Mouse (Mus musculus): ENCODE data around the gene Trmo.

DNA sequence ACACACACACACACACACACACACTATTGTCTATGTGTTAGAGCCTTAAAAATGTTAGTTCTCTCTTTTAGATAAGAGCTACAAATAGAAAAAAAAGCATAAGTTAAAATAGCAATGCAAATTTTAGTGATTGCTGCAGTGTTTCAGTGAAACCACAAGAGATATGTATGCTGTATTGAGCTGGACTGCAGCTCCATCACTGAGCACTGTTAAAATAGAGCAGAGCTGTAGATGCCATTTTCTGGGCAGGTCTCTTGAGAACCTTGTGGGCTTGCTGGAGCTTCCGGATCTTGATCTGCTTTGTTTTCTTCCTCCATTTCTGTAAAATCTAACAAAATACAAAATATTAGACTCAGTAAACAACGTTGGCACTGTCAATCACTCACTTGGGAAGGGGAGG lies 5.2 kb upstream of the Trmo start:
- TF ChIP-seq CTCF (IDR thresholded peaks at IDR 0.05; ENCODE audit: control insufficient read depth, insufficient read depth, low read length) (no peak), POLR2A (IDR thresholded peaks at IDR 0.05; ENCODE audit: borderline replicate concordance, control insufficient read depth, low read depth, low read length) (no peak)

All from bone marrow, adult 2 months (tissue).